Mouse (Mus musculus) heart, adult 2 months (tissue): ENCODE results near the gene Tmem251.

ENCODE experiments used
- CTCF ChIP-seq: fragments of 200-600 bp; IDR thresholded peaks from 2 replicates; pipeline ENCODE4 v1.8.1; 2022; ENCODE audit warnings: antibody characterized with exemption, mild to moderate bottlenecking, moderate library complexity
- EP300 ChIP-seq: fragments of 200-500 bp; IDR thresholded peaks from 2 replicates; pipeline ENCODE4 v1.6.1; 2011; ENCODE audit warnings: low read depth, low read length, control low read depth; ENCODE audit not compliant: insufficient read depth
- POLR2A ChIP-seq: fragments of 200-500 bp; IDR thresholded peaks from 2 replicates; pipeline ENCODE4 v1.6.1; 2011; ENCODE audit warnings: mild to moderate bottlenecking, low read depth, low read length, control low read depth; ENCODE audit not compliant: insufficient read depth

- TF ChIP-seq EP300, result no peak
- 0 out of 2 replicates have a peak, but pooled peaks have one; percentile 99 for TF ChIP-seq CTCF
- TF ChIP-seq POLR2A, result no peak
Observed at GRCm38 (mm10) chr12:102705216-102705871, 38.2 kb upstream of the Tmem251 start.
